Mouse (Mus musculus): ENCODE results near the gene Dicer1.

The Dicer1 gene

DNA sequence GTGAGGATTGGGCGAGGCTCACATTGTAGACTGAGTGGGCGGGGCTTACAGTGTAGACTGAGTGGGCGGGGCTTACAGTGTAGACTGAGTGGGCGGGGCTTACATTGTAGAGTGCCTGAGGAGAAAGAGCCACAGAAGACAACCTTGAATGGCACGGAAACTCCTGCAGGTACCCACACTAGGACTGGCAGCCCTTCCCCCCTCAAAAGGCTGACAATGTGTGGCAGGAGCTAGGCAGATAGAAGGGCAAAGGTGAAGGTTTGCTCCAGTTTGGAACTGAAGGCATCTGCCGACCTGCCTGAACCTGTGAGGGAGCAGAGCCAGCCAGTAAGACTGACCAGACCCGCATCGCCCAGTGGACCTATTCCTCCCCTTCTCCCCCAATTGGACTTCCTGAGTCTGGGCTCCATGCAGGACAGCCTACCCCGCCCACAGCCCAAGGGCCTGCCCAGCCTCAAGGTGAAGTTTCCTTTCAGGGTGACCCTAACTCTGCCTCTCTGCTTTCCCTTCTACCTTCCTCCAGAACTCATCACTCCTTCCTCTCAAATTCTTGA is 74.3 kb downstream of the Dicer1 start:
- DNase-seq (ENCODE audit: low read depth, low spot score): peak; percentile 83

GRCm38 (mm10) chr12:104676535-104677370 is 75.0 kb downstream of the Dicer1 start:
- DNase-seq (ENCODE audit: low read depth, low spot score): no peak

GRCm38 (mm10) chr12:104672976-104673375 is 78.8 kb downstream of the Dicer1 start:
- DNase-seq (ENCODE audit: low read depth, low spot score): no peak

DNA sequence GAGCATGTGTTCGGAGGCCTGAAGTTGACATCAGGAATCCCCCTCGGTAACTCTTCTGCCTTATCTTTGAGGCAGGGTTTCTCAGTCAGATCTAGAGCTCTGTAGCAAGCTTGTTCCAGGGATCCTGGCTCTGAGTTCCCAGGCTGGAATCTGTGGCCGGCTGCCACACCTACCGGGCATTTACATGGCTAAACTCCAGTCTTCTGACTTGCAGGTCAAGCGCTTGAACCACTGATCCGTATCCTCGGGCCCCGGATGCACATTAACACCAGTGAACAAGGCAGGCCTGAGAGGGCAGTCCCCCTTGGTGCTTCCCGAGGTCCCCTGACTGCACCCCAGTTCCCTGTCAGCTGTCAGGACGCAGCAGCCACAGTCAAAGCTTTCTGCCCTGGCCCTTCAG is 79.3 kb downstream of the Dicer1 start:
- no peak for DNase-seq (ENCODE audit: low read depth, low spot score)

DNA sequence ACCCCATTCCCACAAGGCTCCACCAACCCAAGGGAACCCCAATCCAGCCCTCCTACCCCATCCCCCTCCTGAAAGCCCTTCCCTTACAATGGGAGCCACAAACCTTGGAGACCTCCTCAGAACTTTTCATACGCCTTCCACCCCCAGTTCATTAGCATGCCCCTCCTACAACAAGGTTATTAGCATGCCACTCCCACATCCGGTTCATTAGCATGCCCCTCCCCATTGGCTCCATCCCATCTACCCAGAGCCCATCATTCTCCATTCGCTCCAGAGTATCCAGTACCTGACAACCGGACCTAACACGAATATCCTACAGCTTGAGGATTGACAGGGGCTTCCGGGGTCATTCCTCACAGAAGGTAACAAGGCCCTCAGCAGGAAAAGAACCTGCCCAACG is 83.9 kb downstream of the Dicer1 start:
- peak; percentile 81 for DNase-seq (ENCODE audit: low read depth, low spot score)

GRCm38 (mm10) chr12:104665951-104666350 is 85.8 kb downstream of the Dicer1 start:
- DNase-seq (ENCODE audit: low read depth, low spot score): no peak

DNA sequence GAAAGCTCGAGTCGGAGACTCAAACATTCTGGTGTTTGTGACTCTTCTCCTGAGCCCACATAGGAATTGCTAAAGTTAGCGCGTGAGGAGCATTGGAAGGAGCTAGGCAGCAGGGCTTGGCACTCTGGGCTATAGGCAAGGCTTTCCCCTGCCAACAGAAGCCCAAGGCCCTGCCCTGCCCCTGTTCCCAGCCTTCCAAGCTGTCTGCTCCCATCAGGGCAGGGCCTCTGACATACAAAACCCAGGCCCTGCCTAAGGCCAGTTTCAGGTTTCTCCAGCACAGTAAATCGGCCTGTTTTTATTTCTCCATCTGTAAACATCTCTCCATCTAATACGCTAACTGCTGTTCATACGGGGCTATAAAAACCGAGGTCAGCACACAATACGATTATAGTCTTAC is 86.2 kb downstream of the Dicer1 start:
- DNase-seq (ENCODE audit: low read depth, low spot score): no peak

GRCm38 (mm10) chr12:104656146-104656545 is 95.6 kb downstream of the Dicer1 start:
- peak; percentile 69 for DNase-seq (ENCODE audit: low read depth, low spot score)

DNA sequence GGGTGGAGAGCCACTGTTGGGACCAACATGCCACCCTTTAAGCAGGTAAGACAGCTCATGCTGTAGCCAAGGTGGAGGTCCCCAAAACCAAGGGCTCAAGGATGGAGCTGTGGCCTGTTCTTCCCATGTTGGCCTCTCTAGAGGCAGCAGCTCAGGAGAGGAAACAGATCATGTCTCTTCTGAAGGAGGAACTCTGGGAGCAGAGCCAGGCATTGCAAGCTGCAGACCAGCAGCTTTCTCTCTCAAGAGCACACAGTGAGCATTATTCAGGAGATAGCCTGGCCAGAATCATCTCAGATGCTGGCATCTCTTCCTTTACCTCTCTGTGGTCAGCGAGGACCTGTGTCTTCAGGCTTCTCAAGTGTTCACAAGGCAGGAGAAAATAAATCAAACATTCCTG is 96.7 kb downstream of the Dicer1 start:
- DNase-seq (ENCODE audit: low read depth, low spot score): no peak

DNA sequence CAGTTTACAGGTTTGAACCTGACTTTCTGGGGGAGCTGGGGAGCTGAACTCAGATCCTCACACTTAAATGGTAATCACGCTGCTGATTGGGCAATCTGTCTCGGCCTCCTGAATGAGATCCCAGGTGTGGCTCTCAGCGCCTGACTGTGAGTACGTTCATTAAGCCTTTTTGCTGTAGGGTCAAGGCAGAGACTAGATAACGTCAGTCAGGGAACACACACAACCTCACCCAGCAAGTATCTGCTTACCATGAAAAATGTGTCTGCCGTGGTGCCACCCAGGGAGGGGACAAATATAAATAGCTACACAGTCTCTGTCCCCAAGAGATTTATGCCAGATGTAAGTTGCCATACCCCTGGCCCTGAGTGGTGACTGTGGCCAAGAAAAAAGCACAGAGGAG is 99.7 kb downstream of the Dicer1 start:
- DNase-seq (ENCODE audit: low read depth, low spot score): no peak

DNA sequence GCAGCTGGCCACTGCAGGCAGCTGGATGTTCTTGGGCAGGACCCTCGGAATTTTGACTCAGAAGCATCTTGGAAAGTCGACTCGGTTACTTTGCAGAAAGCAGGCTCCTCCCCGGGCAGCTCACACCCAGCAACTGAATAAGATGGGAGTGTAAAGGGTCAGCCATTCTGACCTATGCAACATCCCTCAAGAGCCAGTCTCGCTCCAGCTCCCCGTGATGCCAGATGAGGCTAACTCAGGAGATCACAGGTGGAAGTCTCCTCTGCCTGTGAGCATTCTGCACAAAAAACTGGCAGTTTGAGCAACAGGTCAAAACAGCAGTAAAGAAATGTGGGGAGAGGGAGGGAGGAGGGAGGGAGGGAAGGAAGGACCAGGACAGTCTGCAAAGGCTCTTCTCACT is 100.5 kb downstream of the Dicer1 start:
- DNase-seq (ENCODE audit: low read depth, low spot score): no peak

- no peak for DNase-seq (ENCODE audit: low read depth, low spot score)
Observed at GRCm38 (mm10) chr12:104650510-104651260, 101.1 kb downstream of the Dicer1 start.

GRCm38 (mm10) chr12:104648366-104648765 is 103.4 kb downstream of the Dicer1 start:
- DNase-seq (ENCODE audit: low read depth, low spot score): peak; percentile 57

DNA sequence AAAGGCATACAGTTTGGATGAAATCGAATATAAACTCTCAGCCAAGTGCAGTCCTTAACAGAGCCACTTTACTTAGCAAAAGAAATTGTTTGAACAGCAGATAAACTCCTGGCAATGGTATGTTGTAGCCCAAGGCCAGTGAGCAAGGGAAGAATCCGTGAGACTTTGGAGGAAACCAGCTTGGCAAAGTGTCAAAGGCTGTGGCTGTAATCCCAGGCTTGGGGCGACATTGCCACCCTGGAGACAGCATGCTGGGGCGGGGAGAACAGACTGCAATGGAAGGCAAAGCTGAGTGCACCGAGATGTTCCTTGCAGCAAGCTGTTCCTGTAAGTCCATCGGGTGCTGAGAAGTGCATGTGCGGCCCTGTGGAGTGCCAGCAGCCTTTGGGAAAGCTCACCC is 109.4 kb downstream of the Dicer1 start:
- no peak for DNase-seq (ENCODE audit: low read depth, low spot score)

- no peak for DNase-seq (ENCODE audit: low read depth, low spot score)
Observed at GRCm38 (mm10) chr12:104640934-104641333, 110.8 kb downstream of the Dicer1 start.

DNA sequence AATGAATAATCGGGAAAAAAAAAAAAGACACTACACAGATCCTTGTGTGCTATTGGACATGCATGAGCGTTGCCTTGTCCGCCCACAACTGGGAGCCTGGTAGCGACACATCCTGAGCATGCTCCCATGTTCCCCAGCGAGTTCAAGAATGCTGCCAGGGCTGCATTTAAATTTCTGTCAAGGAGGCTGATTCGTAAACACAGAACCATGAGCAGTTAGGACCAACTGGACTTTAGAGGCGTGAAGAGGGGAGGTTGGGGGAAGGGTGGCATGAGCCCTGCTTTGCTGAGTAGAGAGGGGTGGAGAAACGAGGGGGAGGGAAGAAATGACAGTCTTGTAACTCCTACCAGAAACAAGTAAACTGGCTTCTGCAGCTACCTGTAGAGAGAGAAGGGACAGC is 113.6 kb downstream of the Dicer1 start:
- DNase-seq (ENCODE audit: low read depth, low spot score): no peak

Measured in R1 (cell line).